Mouse (Mus musculus) liver, adult 2 months (tissue): ENCODE measurements at regions not wholly inside any gene's neighbourhood (a gene's known extent, or its start where the extent isn't known, plus 50 kb on each side); places are given as distances from the start of the nearest gene placed in this dataset.
A peak's percentile ranks its signal among the peaks of the same experiment; 100 is the strongest.

Source experiments
- DNase-seq: peaks from one replicate; pipeline ENCODE4 v3.0.0-alpha.2; 2011; ENCODE audit warnings: low read depth, low spot score; ENCODE audit errors: extremely low read depth
- H3K27ac ChIP-seq: fragments of 200-500 bp; replicated peaks from 2 replicates; pipeline ENCODE4 v1.5.1; 2012; ENCODE audit warnings: low read depth, mild to moderate bottlenecking, control low read depth, inconsistent platforms, low read length; ENCODE audit not compliant: insufficient read depth
- H3K27me3 ChIP-seq: fragments of 200-500 bp; 2 replicates; pipeline ENCODE4 v1.6.1; 2012; ENCODE audit warnings: mild to moderate bottlenecking, moderate library complexity, low read length, inconsistent platforms; ENCODE audit not compliant: control insufficient read depth, insufficient read depth
- H3K36me3 ChIP-seq: fragments of 200-500 bp; 2 replicates; pipeline ENCODE4 v1.6.1; 2012; ENCODE audit warnings: low read length, inconsistent platforms; ENCODE audit not compliant: control insufficient read depth, insufficient read depth
- H3K4me1 ChIP-seq: fragments of 200-500 bp; 2 replicates; pipeline ENCODE4 v1.6.1; 2011; ENCODE audit warnings: low read length; ENCODE audit not compliant: control insufficient read depth, insufficient read depth
- H3K4me3 ChIP-seq: fragments of 200-500 bp; 2 replicates; pipeline ENCODE4 v1.5.1; 2011; ENCODE audit warnings: low read depth, mild to moderate bottlenecking, control low read depth, low read length, moderate library complexity; ENCODE audit not compliant: insufficient read depth
- H3K79me2 ChIP-seq: fragments of 200-500 bp; 2 replicates; pipeline ENCODE4 v1.6.1; 2012; ENCODE audit warnings: inconsistent platforms, mild to moderate bottlenecking, low read length, moderate library complexity; ENCODE audit not compliant: control insufficient read depth, insufficient read depth
- H3K9ac ChIP-seq: fragments of 200-500 bp; 2 replicates; pipeline ENCODE4 v1.6.1; 2012; ENCODE audit warnings: low read depth, mild to moderate bottlenecking, control low read depth, inconsistent platforms, low read length
- CTCF ChIP-seq: fragments of 200-500 bp; IDR thresholded peaks from 2 replicates; pipeline ENCODE4 v1.5.1; 2011; ENCODE audit warnings: low read depth, low read length, control low read depth
- POLR2A ChIP-seq: fragments of 200-500 bp; IDR thresholded peaks from 2 replicates; pipeline ENCODE4 v1.6.1; 2011; ENCODE audit warnings: low read length, control low read depth; ENCODE audit not compliant: insufficient read depth; ENCODE audit errors: extremely low read depth
- WGBS: fragments of 180-500 bp; shearing (Covaris S2); methylation state at CpG from one replicate; pipeline ENCODE4 v1.1.7; 2018; 5-methylcytosine and 5-hydroxymethylcytosine counted together

DNA sequence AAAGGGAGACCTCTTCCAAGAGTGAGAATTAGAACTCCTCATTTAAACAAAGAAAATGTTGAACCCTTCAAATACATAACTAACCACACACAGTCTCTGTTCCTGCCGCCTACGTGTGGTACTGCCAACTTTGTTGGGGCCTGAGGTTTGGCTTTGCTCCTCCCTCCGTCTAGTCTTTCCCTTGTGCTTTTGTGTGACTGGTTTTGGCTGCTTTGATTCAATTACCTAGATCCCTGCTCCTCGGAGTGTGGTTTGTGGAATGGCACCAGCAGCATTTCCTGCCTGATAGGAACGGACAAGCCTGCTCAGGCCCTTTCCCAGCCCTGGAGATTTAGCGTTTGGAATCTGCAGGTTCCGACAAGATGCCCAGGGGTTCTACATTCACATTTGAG lies 263.0 kb downstream of the Rnd3 start:
- H3K79me2 ChIP-seq, result no peaks in the 10 kb centered on the region
- WGBS, result 71% methylated on average over 7 of the region's 7 CpGs
- no peak overlapping the region for H3K4me3 ChIP-seq
- H3K27me3 ChIP-seq, result no peaks in the 10 kb centered on the region
- TF ChIP-seq CTCF, result no peak
- no peak for TF ChIP-seq POLR2A
- H3K9ac ChIP-seq, result no peak overlapping the region
- no peak for DNase-seq
- no peaks in the 10 kb centered on the region for H3K36me3 ChIP-seq
- H3K27ac ChIP-seq, result no peak overlapping the region
- H3K4me1 ChIP-seq, result peaks cover 6% of the 10 kb centered on the region

DNA sequence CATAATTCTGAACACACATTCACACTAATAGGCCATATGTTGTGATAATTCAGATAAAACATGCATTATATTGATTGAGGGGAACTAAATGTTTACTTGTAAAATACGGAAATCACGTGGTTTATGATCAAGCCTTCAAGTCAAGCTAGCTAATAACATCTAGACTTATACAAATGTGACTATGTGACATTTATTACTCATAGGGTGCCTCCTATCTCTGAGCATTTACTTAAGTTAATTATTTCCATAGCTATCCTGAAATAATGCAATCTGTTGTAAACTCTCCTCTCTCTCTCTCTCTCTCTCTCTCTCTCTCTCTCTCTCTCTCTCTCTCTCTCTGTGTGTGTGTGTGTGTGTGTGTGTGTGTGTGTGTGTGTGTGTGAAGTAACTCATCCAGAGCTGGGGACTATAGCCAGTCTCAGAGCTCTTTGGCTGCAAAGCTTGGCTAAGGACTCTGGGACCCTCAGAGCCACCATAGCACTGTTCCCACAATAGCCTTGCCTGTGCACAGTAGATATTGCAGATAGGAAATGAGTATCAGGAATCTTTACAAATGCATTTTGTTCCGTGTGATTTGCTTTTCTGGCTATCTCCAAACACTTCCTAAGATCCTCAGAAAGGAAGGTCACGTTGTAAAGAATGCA lies 263.5 kb downstream of the Rnd3 start:
- Histone ChIP-seq H3K9ac (no peak overlapping the region), H3K36me3 (no peaks in the 10 kb centered on the region), H3K4me1 (peaks cover 6% of the 10 kb centered on the region), H3K4me3 (no peak overlapping the region), H3K27me3 (no peaks in the 10 kb centered on the region), H3K27ac (no peak overlapping the region), H3K79me2 (no peaks in the 10 kb centered on the region)
- TF ChIP-seq CTCF (no peak), POLR2A (no peak)
- WGBS, result 82% methylated on average over 4 of the region's 4 CpGs
- DNase-seq, result no peak

DNA sequence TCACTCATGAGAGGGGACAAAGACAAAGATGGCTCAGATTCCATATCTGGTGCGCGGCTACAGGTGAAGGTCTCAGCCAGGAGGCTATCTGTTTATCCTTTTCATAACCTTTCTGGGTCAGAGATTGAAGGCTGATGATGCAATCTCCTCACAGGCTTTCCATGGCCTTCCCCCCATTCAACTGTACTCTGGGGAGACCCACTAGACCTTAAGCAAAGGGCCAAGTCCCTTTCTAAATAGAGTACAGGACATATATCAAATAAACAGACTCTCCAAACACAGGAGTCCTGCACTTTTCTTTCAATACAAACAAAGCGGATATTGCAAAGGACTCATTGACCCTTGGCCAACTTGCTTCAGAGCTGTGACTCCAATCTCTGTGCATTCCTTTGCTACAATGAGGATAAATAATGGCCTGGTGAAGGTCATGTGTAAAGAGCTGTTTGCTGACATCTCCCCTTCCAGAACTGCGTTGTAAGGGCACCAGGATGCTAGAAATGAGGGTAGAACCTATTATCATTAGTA lies 267.3 kb downstream of the Rnd3 start:
- TF ChIP-seq CTCF, result no peak
- no peak for TF ChIP-seq POLR2A
- Histone ChIP-seq H3K27ac (no peak overlapping the region), H3K4me3 (no peak overlapping the region), H3K79me2 (no peaks in the 10 kb centered on the region), H3K9ac (no peak overlapping the region), H3K36me3 (no peaks in the 10 kb centered on the region), H3K4me1 (peaks cover 6% of the 10 kb centered on the region), H3K27me3 (no peaks in the 10 kb centered on the region)
- WGBS, result 27% methylated on average over 4 of the region's 4 CpGs
- peak; percentile 82 for DNase-seq

DNA sequence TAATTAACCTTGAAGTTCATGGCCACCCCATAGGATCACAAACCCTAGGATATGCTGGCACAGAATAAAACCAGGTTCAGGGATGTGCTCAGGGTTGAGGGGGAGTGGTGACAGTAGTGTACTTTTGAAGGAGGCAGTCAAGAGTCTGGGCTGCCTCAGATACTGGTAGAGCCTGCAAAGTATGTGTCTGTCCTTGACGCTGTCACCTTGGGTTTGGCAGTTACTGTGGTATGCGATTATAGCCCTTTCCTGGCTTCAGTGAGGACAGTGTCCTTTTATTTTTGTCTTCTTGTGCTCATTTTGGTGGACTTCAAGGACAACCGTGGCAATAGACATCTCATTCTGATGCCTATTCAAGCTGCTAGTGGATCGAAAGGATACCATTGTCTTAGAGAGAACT lies 268.1 kb downstream of the Rnd3 start:
- peaks cover 6% of the 10 kb centered on the region for H3K4me1 ChIP-seq
- WGBS, result 92% methylated on average over 4 of the region's 4 CpGs
- no peak overlapping the region for H3K4me3 ChIP-seq
- DNase-seq, result no peak
- TF ChIP-seq POLR2A (no peak), CTCF (no peak)
- H3K27ac ChIP-seq, result no peak overlapping the region
- H3K27me3 ChIP-seq, result no peaks in the 10 kb centered on the region
- no peaks in the 10 kb centered on the region for H3K36me3 ChIP-seq
- no peak overlapping the region for H3K9ac ChIP-seq
- no peaks in the 10 kb centered on the region for H3K79me2 ChIP-seq

DNA sequence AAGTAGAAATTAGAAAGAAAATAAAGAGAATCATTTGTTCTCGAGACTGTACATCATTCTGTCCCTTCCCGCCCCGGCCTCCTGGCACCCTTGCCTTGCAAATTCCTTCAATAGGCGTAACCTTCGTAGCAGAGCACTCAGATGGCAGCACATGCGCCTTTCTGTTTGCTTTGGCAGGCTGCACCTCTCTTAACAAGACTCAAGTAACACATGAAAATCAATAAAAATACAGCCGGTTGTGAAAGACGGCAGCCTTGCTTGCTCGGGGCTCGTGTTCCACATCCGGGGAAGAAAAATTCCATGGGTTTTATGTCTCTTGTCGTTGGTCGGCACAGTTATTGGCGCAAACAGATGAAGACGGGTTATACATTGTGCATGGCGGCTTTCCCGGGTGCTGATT lies 271.2 kb downstream of the Rnd3 start:
- Histone ChIP-seq H3K9ac (no peak overlapping the region), H3K27ac (no peak overlapping the region), H3K4me3 (no peak overlapping the region), H3K27me3 (no peaks in the 10 kb centered on the region), H3K4me1 (peaks cover 6% of the 10 kb centered on the region), H3K36me3 (no peaks in the 10 kb centered on the region), H3K79me2 (no peaks in the 10 kb centered on the region)
- TF ChIP-seq POLR2A, result no peak
- no peak for TF ChIP-seq CTCF
- peak; percentile 75 for DNase-seq
- 54% methylated on average over 17 of the region's 17 CpGs for WGBS

DNA sequence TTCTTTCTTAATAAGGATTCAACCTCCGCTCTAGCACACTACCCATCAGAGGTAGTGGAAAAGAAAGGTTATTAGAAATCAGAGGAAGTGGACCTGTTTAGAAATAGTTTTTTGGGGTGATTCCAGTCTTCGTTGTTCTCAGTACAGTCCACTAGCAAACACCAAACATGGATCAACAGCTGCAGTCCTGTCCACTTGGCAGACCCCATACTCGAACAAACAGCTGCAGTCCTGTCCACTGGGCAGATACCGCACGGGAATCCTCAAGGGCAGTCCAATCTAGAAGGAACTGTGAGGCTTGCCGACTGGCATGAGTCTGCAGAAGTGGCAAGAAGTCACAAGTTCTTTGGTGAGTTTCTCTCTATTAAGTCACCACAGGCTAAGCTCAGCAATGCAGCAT lies 273.8 kb downstream of the Rnd3 start:
- DNase-seq, result peak; percentile 55
- 83% methylated on average over 6 of the region's 6 CpGs for WGBS

More for the DNA sequence above, 273.8 kb downstream of the Rnd3 start:
- Histone ChIP-seq H3K27me3 (no peaks in the 10 kb centered on the region), H3K36me3 (no peaks in the 10 kb centered on the region), H3K27ac (no peak overlapping the region), H3K4me3 (no peak overlapping the region), H3K9ac (no peak overlapping the region), H3K79me2 (no peaks in the 10 kb centered on the region), H3K4me1 (peaks cover 2% of the 10 kb centered on the region; the same call in 1 of the 2 replicates)
- TF ChIP-seq CTCF (no peak), POLR2A (no peak)
